Mouse (Mus musculus) forebrain, embryonic 14.5 days (tissue): ENCODE measurements at regions not wholly inside any gene's neighbourhood (a gene's known extent, or its start where the extent isn't known, plus 50 kb on each side); places are given as distances from the start of the nearest gene placed in this dataset.

ENCODE experiments used
- ATAC-seq: fragments of 200-750 bp; cut with Nextera tagmentation; 2 replicates; pipeline ENCODE4 v1.8.0; 2017; ENCODE audit warnings: mild to moderate bottlenecking, moderate library complexity
- DNase-seq: peaks from one replicate; pipeline ENCODE4 v3.0.0-alpha.2; 2015; ENCODE audit warnings: low spot score
- H3K27ac ChIP-seq: fragments of 300-500 bp; sonication (generic); 2 replicates; pipeline ENCODE4 v1.5.1; 2014; ENCODE audit warnings: low read depth, mild to moderate bottlenecking, control low read depth, low read length, moderate library complexity
- H3K27me3 ChIP-seq: fragments of 300-500 bp; sonication (generic); replicated peaks from 2 replicates; pipeline ENCODE4 v1.6.1; 2014; ENCODE audit warnings: low read length, control low read depth, mixed read lengths; ENCODE audit not compliant: control insufficient read depth, insufficient read depth
- H3K36me3 ChIP-seq: fragments of 300-500 bp; sonication (generic); 2 replicates; pipeline ENCODE4 v1.6.1; 2014; ENCODE audit warnings: low read length, control low read depth; ENCODE audit not compliant: control insufficient read depth, insufficient read depth
- H3K4me1 ChIP-seq: fragments of 300-500 bp; sonication (generic); 2 replicates; pipeline ENCODE4 v1.6.1; 2014; ENCODE audit warnings: antibody characterized with exemption, low read length, control low read depth; ENCODE audit not compliant: control insufficient read depth, insufficient read depth
- H3K4me2 ChIP-seq: fragments of 300-500 bp; sonication (generic); 2 replicates; pipeline ENCODE4 v1.6.1; 2014; ENCODE audit warnings: mild to moderate bottlenecking, control low read depth, low read length
- H3K4me3 ChIP-seq: fragments of 300-500 bp; sonication (generic); 2 replicates; pipeline ENCODE4 v1.5.1; 2014; ENCODE audit warnings: low read depth, low read length, control low read depth
- H3K9ac ChIP-seq: fragments of 300-500 bp; sonication (generic); 2 replicates; pipeline ENCODE4 v1.6.1; 2014; ENCODE audit warnings: mild to moderate bottlenecking, low read length, control low read depth, moderate library complexity
- H3K9me3 ChIP-seq: fragments of 300-500 bp; sonication (generic); replicated peaks from 2 replicates; pipeline ENCODE4 v1.6.1; 2016; ENCODE audit warnings: low read length, control low read depth, mixed read lengths; ENCODE audit not compliant: control insufficient read depth
- WGBS: fragments of 180-500 bp; shearing (Covaris S2); extraction: QIAGEN DNeasy Blood & Tissue Kit; methylation state at CpG from one replicate; pipeline ENCODE4 v1.1.7; 2014; 5-methylcytosine and 5-hydroxymethylcytosine counted together

DNA sequence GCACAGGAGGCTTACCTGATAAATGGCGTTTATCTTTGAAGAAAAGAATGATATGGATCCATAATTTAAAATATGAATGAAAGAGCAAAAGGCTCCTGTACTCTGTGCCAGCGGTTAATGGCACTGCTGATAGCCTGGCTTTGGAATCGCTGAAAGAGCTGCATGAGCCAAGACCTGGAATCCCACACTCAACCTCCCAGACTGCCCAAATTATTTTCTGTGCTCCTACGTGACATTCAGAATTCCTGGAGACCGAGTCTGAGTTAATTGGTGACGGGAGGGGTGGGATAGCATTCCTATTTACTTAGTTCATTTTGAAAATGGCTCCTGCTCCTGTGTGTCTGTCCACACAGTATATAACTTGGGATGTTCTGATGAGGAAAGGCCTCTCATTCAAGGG, 129.0 kb upstream of the Dyrk2 start:
- no peaks in the 10 kb centered on the region for H3K9me3 ChIP-seq
- ATAC-seq (no peak), DNase-seq (peak; percentile 36)
- no peaks in the 10 kb centered on the region for H3K4me1 ChIP-seq
- no peak overlapping the region for H3K4me3 ChIP-seq
- WGBS: 73% methylated on average over 6 of the region's 6 CpGs
- no peak overlapping the region for H3K27ac ChIP-seq
- H3K27me3 ChIP-seq: no peaks in the 10 kb centered on the region
- H3K36me3 ChIP-seq: no peaks in the 10 kb centered on the region
- H3K9ac ChIP-seq: no peak overlapping the region
- H3K4me2 ChIP-seq: no peak overlapping the region

- Histone ChIP-seq H3K4me1 (no peaks in the 10 kb centered on the region), H3K4me2 (no peak overlapping the region), H3K4me3 (no peak overlapping the region), H3K27me3 (no peaks in the 10 kb centered on the region), H3K27ac (no peak overlapping the region), H3K9me3 (no peaks in the 10 kb centered on the region), H3K36me3 (no peaks in the 10 kb centered on the region), H3K9ac (no peak overlapping the region)
- no peak for ATAC-seq
- WGBS: 98% methylated on average over 2 of the region's 2 CpGs
- no peak for DNase-seq
Measured at GRCm38 (mm10) chr10:118997034-118997433, 127.0 kb upstream of the Dyrk2 start.

DNA sequence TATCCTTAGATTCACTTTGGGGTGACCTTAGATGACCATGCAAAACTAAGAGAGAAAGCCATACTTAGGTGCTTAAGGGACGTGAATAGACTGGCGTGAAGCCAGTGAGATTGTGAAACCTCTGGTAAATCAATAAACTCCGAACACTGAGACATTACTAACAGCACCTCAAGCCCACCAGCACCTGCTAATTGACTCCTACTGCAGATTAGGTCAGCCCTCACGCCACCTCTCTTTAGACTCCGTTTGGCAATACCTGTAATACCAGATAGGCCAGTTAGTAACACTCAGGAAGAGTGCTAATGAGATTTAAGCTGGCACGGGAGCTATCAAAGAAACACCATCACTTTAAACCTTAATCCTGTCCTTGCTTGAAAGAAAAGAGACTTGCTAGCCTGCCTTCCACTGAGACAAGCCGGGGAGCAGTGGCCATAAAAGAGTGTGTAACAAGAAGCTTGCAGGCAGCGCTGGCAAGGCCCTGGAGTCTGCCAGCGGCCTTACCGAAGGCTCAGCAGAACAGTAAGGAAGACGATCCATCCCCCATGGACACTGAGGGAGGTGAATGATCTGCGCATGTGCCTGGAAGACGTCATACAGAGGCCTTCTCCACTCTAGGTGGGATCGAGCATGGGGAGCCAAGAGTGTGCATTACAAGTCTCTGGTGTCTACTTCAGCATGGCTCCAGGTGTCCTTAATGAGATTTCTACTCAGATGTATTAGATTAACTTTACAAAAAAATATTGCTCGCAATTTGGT, 124.0 kb upstream of the Dyrk2 start:
- DNase-seq (no peak), ATAC-seq (no peak)
- Histone ChIP-seq H3K9me3 (no peaks in the 10 kb centered on the region), H3K4me2 (no peak overlapping the region), H3K9ac (no peak overlapping the region), H3K4me3 (no peak overlapping the region), H3K4me1 (no peaks in the 10 kb centered on the region), H3K27me3 (no peaks in the 10 kb centered on the region), H3K36me3 (no peaks in the 10 kb centered on the region), H3K27ac (no peak overlapping the region)
- WGBS: 55% methylated on average over 15 of the region's 15 CpGs

- Histone ChIP-seq H3K27ac (no peak overlapping the region), H3K9me3 (no peaks in the 10 kb centered on the region), H3K4me2 (no peak overlapping the region), H3K4me1 (no peaks in the 10 kb centered on the region), H3K27me3 (no peaks in the 10 kb centered on the region), H3K9ac (no peak overlapping the region), H3K4me3 (no peak overlapping the region), H3K36me3 (no peaks in the 10 kb centered on the region)
- no peak for ATAC-seq
- WGBS: 91% methylated on average over 7 of the region's 7 CpGs
- DNase-seq: no peak
Measured at GRCm38 (mm10) chr10:118991213-118991612, 121.2 kb upstream of the Dyrk2 start.

DNA sequence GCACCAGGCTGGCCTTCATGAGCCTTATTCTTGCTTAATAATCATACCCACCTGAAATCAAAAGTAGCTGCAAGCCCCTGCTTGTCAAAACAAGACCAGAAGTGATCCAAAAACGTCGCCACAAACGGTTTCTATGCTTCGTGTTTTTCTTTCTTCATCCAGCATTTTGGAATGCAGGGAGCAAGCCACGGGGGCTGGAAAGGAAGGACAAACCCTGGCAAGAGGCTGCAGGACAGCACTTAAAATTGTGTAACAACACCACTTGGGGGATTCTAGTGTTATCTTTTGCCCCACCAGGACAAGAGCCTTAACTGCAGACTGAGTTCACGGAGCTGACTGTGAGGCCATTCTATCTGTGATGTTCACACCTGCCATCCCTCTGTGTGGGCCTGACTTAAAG, 120.5 kb upstream of the Dyrk2 start:
- no peaks in the 10 kb centered on the region for H3K9me3 ChIP-seq
- no peak for ATAC-seq
- no peak overlapping the region for H3K4me3 ChIP-seq
- no peaks in the 10 kb centered on the region for H3K36me3 ChIP-seq
- H3K4me1 ChIP-seq: no peaks in the 10 kb centered on the region
- DNase-seq: no peak
- H3K27me3 ChIP-seq: no peaks in the 10 kb centered on the region
- 87% methylated on average over 6 of the region's 6 CpGs for WGBS
- H3K4me2 ChIP-seq: no peak overlapping the region
- no peak overlapping the region for H3K27ac ChIP-seq
- no peak overlapping the region for H3K9ac ChIP-seq

- WGBS: 92% methylated on average over 10 of the region's 10 CpGs
- Histone ChIP-seq H3K27me3 (no peaks in the 10 kb centered on the region), H3K4me1 (no peaks in the 10 kb centered on the region), H3K4me2 (no peak overlapping the region), H3K27ac (no peak overlapping the region), H3K4me3 (no peak overlapping the region), H3K9ac (no peak overlapping the region), H3K36me3 (no peaks in the 10 kb centered on the region), H3K9me3 (no peaks in the 10 kb centered on the region)
- DNase-seq (no peak), ATAC-seq (no peak)
Measured at GRCm38 (mm10) chr10:118989812-118990211, 119.8 kb upstream of the Dyrk2 start.

DNA sequence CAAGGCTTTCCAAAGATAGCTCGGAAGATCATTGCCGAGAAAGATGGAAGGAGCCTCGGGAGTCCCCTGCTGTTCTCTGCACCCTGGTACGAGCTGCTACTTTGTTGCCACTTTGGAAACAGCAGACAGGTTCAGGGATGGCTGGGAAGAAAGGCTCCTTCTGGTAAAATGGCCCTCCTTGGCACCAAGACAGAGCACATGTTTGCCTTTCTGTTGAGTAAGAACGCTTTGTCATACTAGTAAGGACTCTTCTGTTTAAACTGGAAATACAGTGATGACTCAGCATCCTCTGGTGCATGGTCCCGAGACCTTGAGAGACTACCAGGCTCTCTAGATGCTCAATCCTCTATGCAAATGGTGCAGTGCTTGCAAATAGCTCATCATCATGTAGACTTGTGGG, 118.2 kb upstream of the Dyrk2 start:
- no peaks in the 10 kb centered on the region for H3K4me1 ChIP-seq
- no peaks in the 10 kb centered on the region for H3K27me3 ChIP-seq
- no peaks in the 10 kb centered on the region for H3K36me3 ChIP-seq
- no peak overlapping the region for H3K4me3 ChIP-seq
- H3K9ac ChIP-seq: no peak overlapping the region
- ATAC-seq: no peak
- DNase-seq: no peak
- H3K27ac ChIP-seq: no peak overlapping the region
- 86% methylated on average over 6 of the region's 6 CpGs for WGBS
- H3K9me3 ChIP-seq: 0 out of 2 replicates have a peak, but pooled peaks cover 4% of the 10 kb centered on the region
- H3K4me2 ChIP-seq: no peak overlapping the region

DNA sequence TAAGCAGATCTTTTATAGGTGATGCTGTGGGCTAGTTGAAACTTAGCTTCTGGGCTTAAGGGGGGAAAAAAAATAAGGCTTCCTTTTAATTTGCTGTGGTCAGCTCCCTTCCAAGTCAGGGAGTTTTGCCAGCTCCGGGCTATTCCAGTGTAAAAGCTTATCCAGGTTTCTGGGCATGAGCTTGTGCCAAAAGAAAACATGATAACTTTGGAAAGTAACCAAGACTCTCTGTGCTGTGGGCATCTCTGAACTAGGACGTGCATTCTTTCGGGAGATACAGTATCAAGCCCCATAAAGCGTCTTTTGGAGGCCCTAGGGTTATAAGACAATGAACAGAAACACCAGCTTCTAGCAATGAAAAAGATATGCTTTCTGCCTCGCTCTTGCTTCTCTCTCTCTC, 114.6 kb upstream of the Dyrk2 start:
- no peak overlapping the region for H3K4me2 ChIP-seq
- H3K9me3 ChIP-seq: 0 out of 2 replicates have a peak, but pooled peaks cover 4% of the 10 kb centered on the region
- H3K4me3 ChIP-seq: no peak overlapping the region
- no peaks in the 10 kb centered on the region for H3K27me3 ChIP-seq
- no peaks in the 10 kb centered on the region for H3K36me3 ChIP-seq
- no peak overlapping the region for H3K9ac ChIP-seq
- 89% methylated on average over 5 of the region's 5 CpGs for WGBS
- DNase-seq (no peak), ATAC-seq (no peak)
- H3K4me1 ChIP-seq: no peaks in the 10 kb centered on the region
- no peak overlapping the region for H3K27ac ChIP-seq

GRCm38 (mm10) chr10:118981446-118981845, 111.4 kb upstream of the Dyrk2 start:
- H3K27ac ChIP-seq: no peak overlapping the region
- no peak for ATAC-seq
- no peak overlapping the region for H3K9ac ChIP-seq
- no peaks in the 10 kb centered on the region for H3K27me3 ChIP-seq
- 76% methylated on average over 5 of the region's 5 CpGs for WGBS
- H3K4me1 ChIP-seq: no peaks in the 10 kb centered on the region
- H3K4me2 ChIP-seq: no peak overlapping the region
- 0 out of 2 replicates have a peak, but pooled peaks cover 4% of the 10 kb centered on the region for H3K9me3 ChIP-seq
- H3K36me3 ChIP-seq: no peaks in the 10 kb centered on the region
- H3K4me3 ChIP-seq: no peak overlapping the region
- no peak for DNase-seq
